Mouse (Mus musculus): ENCODE results near the gene Zbtb42. TPM values are rescaled to one million over a fixed set of nuclear protein-coding genes. Genes with fewer than 3 reads are reported as not detected.

The Zbtb42 gene
- polyA plus RNA-seq (2015; fragmentation: Nextera tagmentation; extraction: Ambion mirVana): 9.3 and 10.8 TPM in 2 replicates

DNA sequence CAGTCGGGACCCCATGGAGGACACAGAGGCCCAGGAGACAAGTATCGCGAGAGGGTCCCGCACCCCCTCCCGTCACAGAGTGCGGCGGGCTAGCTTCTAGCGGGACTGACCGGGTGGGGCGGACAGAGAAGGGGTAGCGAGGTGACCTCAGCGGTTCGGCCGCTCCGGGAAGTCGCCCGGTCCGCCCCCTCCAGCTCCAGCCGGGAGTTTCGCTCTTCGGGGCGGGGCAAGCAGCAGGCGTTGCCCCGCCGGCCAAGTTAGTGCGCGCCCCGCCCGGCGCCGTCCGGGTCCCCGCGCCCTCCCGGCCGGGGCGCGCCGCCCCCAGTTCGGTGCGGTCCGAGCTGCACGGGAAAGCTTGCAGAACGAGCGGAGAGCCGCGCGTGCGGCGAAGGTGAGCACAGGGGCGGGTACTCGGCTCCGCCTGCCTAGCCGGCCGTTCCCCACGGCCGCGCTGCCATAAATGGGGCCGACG, at the start of gene Zbtb42:
TSS of gene Zbtb42 (plus strand) at position 274 of the 472 bp plus-strand sequence.
- peak within 1 kb of the TSS; percentile 59 for H3K9ac ChIP-seq
- H3K4me1 ChIP-seq: peaks cover 44% of the 10 kb centered on the region
- H3K27ac ChIP-seq: peak within 1 kb of the TSS; percentile 96
- under 1% methylated on average over 50 of the region's 60 CpGs for WGBS
- H3K27me3 ChIP-seq (replicated peaks): peaks cover 9% of the 10 kb centered on the region; the same call in 1 of the 2 replicates
- H3K4me3 ChIP-seq (replicated peaks): peak within 1 kb of the TSS; percentile 65
- ATAC-seq (ENCODE audit: insufficient read depth, low FRiP score, low read depth): peak; percentile 34
- peak within 1 kb of the TSS; percentile 92 for H3K4me2 ChIP-seq
- H3K36me3 ChIP-seq: no peaks in the 10 kb centered on the region
- H3K9me3 ChIP-seq: no peaks in the 10 kb centered on the region

DNA sequence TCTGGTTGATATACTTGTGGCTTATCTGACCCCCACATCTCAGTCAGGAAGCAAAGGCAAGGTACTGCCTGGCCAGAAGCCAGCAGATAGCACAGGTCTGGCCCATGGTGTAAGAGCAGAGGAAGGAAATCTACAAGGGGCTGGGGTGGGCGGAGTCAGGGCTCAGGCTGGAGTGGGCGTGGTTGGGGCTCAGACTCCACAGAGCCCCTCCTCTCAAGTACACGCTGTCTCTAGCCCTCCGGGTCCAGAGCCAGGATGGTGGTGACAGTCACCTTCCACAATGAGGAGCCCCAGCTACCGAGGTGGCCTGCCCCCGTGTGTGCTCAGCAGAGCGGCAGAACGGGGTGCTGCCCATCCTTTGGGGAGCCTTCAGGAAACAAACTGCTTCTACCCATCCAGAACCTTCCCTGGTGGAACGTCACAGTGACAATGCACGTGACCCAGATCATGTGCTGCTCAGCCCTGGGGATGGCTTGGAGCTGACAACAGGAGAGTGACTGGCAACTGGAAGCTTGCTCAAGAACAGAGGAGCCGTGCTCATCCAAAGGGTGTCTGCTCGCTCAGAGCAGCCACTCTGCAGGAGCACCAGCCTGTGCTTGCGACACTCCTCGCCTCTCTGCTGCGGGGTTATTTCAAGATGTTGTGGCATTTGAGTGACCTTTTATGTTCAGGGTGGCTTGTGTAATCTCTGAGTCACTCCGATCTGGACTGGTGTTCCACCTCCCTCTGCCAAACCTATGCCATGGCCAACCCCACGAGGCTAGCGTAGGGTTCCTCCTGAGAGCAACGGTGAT, 49.5 kb upstream of the Zbtb42 start:
- peak; percentile 72 for ATAC-seq (ENCODE audit: insufficient read depth, low FRiP score, low read depth)
- Histone ChIP-seq H3K4me1 (peaks cover 32% of the 10 kb centered on the region), H3K4me2 (peak overlapping the region; percentile 52), H3K9me3 (no peaks in the 10 kb centered on the region), H3K27ac (0 out of 2 replicates have a peak overlapping the region, but pooled peaks have one; percentile 0), H3K36me3 (no peaks in the 10 kb centered on the region), H3K27me3 (replicated peaks) (no peaks in the 10 kb centered on the region), H3K4me3 (replicated peaks) (no peak overlapping the region; the same call in 1 of the 2 replicates), H3K9ac (no peak overlapping the region)
- 29% methylated on average over 19 of the region's 19 CpGs for WGBS

DNA sequence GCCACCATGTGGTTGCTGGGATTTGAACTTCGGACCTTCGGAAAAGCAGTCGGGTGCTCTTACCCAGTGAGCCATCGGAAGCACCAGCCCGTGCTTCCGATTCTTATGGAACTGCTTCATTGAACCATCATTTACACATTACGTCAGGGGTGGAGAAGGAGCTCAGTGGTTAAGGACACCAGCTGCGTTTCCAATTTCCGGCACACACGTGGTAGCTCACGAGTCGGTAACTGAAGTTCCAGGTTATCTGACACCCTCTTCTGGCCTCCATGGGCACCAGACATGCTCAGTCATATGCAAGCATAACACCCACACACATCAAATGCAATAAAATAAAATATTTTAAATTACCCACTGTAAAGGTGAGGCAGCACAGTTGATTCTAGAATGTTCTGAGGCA, 48.6 kb upstream of the Zbtb42 start:
- no peaks in the 10 kb centered on the region for H3K27me3 ChIP-seq (replicated peaks)
- no peak overlapping the region for H3K9ac ChIP-seq
- no peak overlapping the region for H3K4me2 ChIP-seq
- WGBS: 93% methylated on average over 12 of the region's 12 CpGs
- no peaks in the 10 kb centered on the region for H3K9me3 ChIP-seq
- no peaks in the 10 kb centered on the region for H3K36me3 ChIP-seq
- H3K4me3 ChIP-seq (replicated peaks): no peak overlapping the region
- peaks cover 37% of the 10 kb centered on the region for H3K4me1 ChIP-seq
- no peak for ATAC-seq (ENCODE audit: insufficient read depth, low FRiP score, low read depth)
- no peak overlapping the region; the same call in 1 of the 2 replicates for H3K27ac ChIP-seq

DNA sequence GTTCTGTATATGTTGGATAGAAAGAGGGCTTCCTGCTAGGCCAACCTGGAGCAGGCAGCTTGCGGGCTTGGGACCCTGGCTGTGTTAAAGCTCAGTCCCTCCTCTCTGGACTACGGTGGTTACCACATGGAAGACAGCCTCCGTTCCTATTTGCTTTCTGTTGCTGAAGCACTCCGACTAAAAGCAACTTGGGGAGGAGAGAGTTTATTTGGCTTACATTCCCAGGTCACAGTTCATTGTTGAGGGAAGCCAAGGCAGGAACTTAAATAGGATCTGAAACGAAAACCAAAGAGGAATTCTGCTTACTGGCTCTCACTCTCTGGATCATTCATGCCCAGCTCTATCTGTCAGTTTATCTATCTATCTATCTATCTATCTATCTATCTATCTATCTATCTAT, 47.8 kb upstream of the Zbtb42 start:
- peaks cover 37% of the 10 kb centered on the region for H3K4me1 ChIP-seq
- H3K9ac ChIP-seq: no peak overlapping the region
- WGBS: 54% methylated on average over 5 of the region's 5 CpGs
- H3K4me2 ChIP-seq: no peak overlapping the region
- no peaks in the 10 kb centered on the region for H3K36me3 ChIP-seq
- no peaks in the 10 kb centered on the region for H3K27me3 ChIP-seq (replicated peaks)
- H3K4me3 ChIP-seq (replicated peaks): no peak overlapping the region
- no peak overlapping the region; the same call in 1 of the 2 replicates for H3K27ac ChIP-seq
- ATAC-seq (ENCODE audit: insufficient read depth, low FRiP score, low read depth): no peak
- no peaks in the 10 kb centered on the region for H3K9me3 ChIP-seq

DNA sequence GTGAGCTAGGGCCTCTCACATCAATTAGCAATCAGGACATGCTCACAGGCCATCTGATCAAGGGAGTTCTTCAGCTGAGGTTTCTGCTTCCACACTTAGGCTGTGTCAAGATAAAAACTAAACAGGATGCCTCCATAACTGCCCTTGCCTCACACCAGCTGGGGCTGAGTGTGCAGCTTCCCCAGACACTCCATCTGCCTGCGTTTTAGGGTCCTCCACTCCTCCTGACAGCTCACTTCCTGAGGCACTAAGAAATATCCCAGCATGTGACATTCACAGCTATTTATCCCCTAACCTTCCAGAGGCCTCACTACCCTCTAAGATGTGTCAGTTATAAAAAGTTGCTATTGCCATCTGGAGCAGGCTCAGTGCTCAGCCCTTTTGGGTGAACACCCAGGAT, 47.2 kb upstream of the Zbtb42 start:
- 26% methylated on average over 1 of the region's 1 CpGs for WGBS
- H3K9ac ChIP-seq: no peak overlapping the region
- ATAC-seq (ENCODE audit: insufficient read depth, low FRiP score, low read depth): no peak
- H3K4me2 ChIP-seq: no peak overlapping the region
- no peak overlapping the region for H3K4me3 ChIP-seq (replicated peaks)
- peaks cover 35% of the 10 kb centered on the region for H3K4me1 ChIP-seq
- no peaks in the 10 kb centered on the region for H3K27me3 ChIP-seq (replicated peaks)
- no peaks in the 10 kb centered on the region for H3K36me3 ChIP-seq
- H3K27ac ChIP-seq: peak overlapping the region; percentile 57; the same call in 1 of the 2 replicates
- H3K9me3 ChIP-seq: no peaks in the 10 kb centered on the region

DNA sequence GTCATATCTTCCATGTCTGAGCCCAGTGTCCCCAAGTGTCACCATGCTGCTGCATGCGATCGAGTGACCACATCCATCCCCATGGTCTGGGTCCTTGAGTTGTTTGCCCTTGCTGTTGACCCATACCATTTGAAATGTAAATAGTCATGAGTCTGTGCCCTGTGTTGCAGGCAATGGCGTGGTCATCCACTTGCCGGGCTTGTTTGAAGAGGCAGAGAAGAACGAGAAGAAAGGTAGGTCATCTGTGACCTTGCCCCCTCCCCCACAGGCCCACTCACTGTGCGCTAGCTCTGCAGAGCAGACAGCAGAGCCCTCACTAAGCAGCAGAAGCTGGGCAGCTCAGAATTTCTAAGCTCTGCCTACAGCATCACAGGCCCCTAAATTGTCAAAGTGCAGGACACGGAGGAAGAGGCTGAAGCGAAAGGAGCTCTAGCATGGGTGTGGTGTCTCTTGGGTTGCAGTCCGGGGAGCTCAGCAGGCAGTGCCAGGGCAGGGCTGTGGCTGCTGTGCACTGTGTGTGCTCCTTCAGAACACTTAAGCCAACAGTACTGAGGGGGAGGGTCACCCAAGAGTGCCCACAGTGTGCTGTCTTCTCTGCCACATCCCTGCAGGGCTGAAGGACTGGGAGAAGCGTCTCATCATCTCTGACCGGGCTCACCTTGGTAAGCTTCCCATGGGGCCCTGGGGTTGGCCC, 46.4 kb upstream of the Zbtb42 start:
- Histone ChIP-seq H3K9me3 (no peaks in the 10 kb centered on the region), H3K27me3 (replicated peaks) (no peaks in the 10 kb centered on the region), H3K4me1 (peaks cover 28% of the 10 kb centered on the region), H3K27ac (peak overlapping the region; percentile 57; the same call in 1 of the 2 replicates), H3K9ac (no peak overlapping the region), H3K4me3 (replicated peaks) (no peak overlapping the region), H3K4me2 (no peak overlapping the region), H3K36me3 (no peaks in the 10 kb centered on the region)
- ATAC-seq (ENCODE audit: insufficient read depth, low FRiP score, low read depth): no peak
- 54% methylated on average over 11 of the region's 11 CpGs for WGBS

DNA sequence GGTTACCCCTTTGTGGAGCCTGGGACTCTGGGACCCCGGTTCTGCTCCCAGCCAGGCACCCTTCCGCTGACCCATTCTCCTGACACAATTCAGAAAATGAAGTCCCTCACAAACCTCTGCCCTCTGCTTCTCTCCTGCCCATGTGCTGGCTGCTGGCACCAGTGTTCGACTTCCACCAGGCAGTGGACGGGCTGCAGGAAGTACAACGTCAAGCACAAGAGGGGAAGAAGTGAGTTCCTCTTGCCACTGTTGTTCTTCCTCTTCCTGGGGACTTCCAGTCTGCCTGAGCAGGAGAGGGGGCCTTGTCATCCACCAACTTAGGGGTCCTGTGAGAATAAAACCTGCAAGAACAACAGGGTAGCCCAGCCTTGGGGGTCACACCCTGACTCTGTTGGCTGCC, 45.7 kb upstream of the Zbtb42 start:
- no peak overlapping the region for H3K27ac ChIP-seq
- no peaks in the 10 kb centered on the region for H3K27me3 ChIP-seq (replicated peaks)
- no peak overlapping the region for H3K9ac ChIP-seq
- peaks cover 28% of the 10 kb centered on the region for H3K4me1 ChIP-seq
- H3K36me3 ChIP-seq: no peaks in the 10 kb centered on the region
- H3K4me2 ChIP-seq: no peak overlapping the region
- H3K4me3 ChIP-seq (replicated peaks): no peak overlapping the region
- no peaks in the 10 kb centered on the region for H3K9me3 ChIP-seq
- WGBS: 77% methylated on average over 5 of the region's 5 CpGs
- ATAC-seq (ENCODE audit: insufficient read depth, low FRiP score, low read depth): no peak

DNA sequence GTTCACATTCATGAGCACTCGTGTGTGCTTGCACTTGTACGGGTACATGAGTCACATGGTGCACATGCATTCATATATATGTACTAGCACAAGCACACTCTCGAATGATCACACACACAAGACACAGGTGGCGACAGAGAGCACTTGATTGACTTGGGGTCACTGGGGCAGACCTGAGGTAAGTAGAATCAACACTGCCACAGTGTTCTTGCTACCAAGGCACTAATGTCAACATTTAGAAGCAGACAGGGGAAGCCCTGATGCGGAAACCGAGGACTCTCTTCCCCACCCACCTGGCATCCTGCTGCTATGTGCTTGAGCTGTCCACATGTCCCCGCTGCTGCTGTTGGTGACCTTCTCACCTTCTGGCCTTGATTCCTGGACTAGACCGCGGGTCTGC, 44.9 kb upstream of the Zbtb42 start:
- Histone ChIP-seq H3K9me3 (no peaks in the 10 kb centered on the region), H3K4me3 (replicated peaks) (no peak overlapping the region), H3K4me1 (peaks cover 27% of the 10 kb centered on the region), H3K9ac (no peak overlapping the region), H3K4me2 (no peak overlapping the region), H3K27ac (no peak overlapping the region), H3K36me3 (no peaks in the 10 kb centered on the region), H3K27me3 (replicated peaks) (no peaks in the 10 kb centered on the region)
- no peak for ATAC-seq (ENCODE audit: insufficient read depth, low FRiP score, low read depth)
- 62% methylated on average over 9 of the region's 9 CpGs for WGBS

DNA sequence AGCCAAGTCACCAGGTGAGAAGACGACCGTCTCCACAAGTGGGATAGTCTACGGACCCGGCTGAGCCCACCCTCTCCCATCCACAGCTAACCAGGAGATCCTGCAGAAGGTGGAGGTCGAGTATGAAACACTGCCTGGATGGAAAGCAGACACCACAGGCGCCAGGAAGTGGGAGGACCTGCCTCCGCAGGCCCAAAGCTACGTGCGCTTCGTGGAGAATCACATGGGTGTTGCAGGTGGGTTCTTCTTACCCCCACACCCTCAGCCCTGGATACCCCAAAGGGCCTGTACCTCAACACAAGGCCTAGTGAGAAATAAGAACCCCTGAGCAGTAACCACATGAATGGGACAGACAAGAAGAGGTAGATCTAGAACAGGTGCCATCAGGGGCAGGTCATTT, 39.1 kb upstream of the Zbtb42 start:
- H3K27me3 ChIP-seq (replicated peaks): no peaks in the 10 kb centered on the region
- no peak overlapping the region for H3K4me3 ChIP-seq (replicated peaks)
- H3K9me3 ChIP-seq: no peaks in the 10 kb centered on the region
- H3K4me1 ChIP-seq: peaks cover 6% of the 10 kb centered on the region
- no peak overlapping the region for H3K9ac ChIP-seq
- no peak overlapping the region for H3K4me2 ChIP-seq
- no peaks in the 10 kb centered on the region for H3K36me3 ChIP-seq
- WGBS: 79% methylated on average over 10 of the region's 10 CpGs
- ATAC-seq (ENCODE audit: insufficient read depth, low FRiP score, low read depth): no peak
- H3K27ac ChIP-seq: no peak overlapping the region

DNA sequence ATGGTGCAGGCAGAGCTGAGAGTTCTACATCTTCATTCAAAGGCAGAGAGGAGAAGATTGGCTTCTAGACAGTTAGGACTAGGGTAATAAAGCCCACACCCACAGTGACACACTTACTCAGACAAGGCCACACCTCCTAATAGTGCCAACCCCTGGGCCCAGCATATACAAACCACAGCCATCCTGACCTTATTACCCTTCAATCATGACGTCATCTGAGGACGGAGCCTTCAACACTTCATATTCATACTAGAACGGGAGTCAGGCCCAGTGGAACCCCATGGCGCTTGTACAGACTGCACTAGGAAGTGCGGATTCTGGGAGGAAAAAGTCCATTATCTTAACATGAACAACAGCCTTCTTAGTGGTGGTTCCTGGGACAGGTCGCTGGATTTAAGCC, 35.5 kb upstream of the Zbtb42 start:
- H3K27me3 ChIP-seq (replicated peaks): no peaks in the 10 kb centered on the region
- no peak overlapping the region for H3K4me2 ChIP-seq
- no peak for ATAC-seq (ENCODE audit: insufficient read depth, low FRiP score, low read depth)
- no peak overlapping the region for H3K9ac ChIP-seq
- H3K4me1 ChIP-seq: peaks cover 18% of the 10 kb centered on the region
- 92% methylated on average over 6 of the region's 6 CpGs for WGBS
- H3K9me3 ChIP-seq: no peaks in the 10 kb centered on the region
- no peak overlapping the region for H3K27ac ChIP-seq
- peaks cover 4% of the 10 kb centered on the region; the same call in 1 of the 2 replicates for H3K36me3 ChIP-seq
- H3K4me3 ChIP-seq (replicated peaks): no peak overlapping the region

DNA sequence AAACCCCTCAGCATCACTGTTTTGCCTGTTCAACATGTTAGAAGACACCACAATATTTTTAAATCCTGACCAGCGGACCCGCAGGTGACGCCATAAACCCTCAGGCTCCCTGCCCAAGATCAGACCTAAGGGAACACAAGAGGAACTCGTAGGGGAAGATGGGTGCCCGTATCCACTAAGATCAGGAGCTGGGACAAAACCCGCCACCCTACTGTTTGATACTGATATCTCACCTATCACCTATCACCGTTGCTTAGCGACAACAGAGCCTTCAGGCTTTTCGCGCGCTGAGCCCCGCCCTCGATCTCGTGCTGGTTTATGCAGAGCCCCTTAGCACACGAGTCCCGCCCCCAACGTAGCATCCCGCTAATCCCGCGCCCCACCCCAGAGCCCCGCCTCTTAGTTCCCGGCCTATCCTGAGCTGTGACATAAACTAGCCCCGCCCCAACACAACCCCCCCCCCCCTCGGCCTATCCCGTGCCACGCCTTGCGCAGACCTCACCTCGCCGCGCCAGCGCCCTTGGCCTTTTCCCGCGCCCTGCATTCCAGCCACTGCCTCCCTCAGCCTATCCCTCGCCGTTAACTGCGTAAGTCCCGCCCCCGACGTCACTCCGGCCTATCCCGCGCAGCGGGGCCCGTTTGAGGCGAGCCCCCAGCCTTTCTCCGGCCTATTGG, 34.3 kb upstream of the Zbtb42 start, which contains the start of gene Siva1:
TSS of gene Siva1 (plus strand) at position 500 of the 675 bp plus-strand sequence.
- Histone ChIP-seq H3K36me3 (peaks cover 11% of the 10 kb centered on the region), H3K9me3 (no peaks in the 10 kb centered on the region), H3K27me3 (replicated peaks) (no peaks in the 10 kb centered on the region), H3K9ac (peak within 1 kb of the TSS; percentile 82), H3K4me2 (peak within 1 kb of the TSS; percentile 87), H3K4me1 (peaks cover 18% of the 10 kb centered on the region), H3K4me3 (replicated peaks) (peak within 1 kb of the TSS; percentile 83), H3K27ac (peak within 1 kb of the TSS; percentile 91)
- ATAC-seq (ENCODE audit: insufficient read depth, low FRiP score, low read depth): peak; percentile 97
- WGBS: 2% methylated on average over 46 of the region's 46 CpGs

Measured in stomach, embryonic 15.5 days (tissue).